Mouse (Mus musculus): Measurements from ENCODE around the gene Gpr33.

Gene Gpr33

GRCm38 (mm10) chr12:52027963-52028362 is at the start of gene Gpr33:
Gpr33 (minus strand) TSS chr12:52028063.
- no peak for DNase-seq

DNA sequence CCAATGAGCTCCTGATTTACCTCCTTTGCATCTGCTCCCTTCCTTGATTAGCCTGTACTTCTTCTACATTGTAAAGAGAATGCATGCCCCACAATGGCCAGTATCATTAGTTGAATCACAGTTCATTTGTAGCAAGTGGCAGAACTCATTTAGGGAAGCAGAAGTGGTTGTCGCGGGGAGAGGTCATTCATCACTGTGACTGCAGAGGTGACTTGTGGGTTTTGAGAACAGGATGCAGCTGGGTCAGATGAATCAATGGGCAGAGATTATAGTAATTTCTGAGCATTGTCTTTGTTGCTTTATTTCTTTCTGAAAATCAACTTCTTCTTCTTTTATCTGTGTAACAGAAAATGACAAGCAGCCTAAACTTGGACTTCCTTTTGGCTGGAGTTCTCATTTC is 21.5 kb upstream of the Gpr33 start:
- DNase-seq: no peak

DNA sequence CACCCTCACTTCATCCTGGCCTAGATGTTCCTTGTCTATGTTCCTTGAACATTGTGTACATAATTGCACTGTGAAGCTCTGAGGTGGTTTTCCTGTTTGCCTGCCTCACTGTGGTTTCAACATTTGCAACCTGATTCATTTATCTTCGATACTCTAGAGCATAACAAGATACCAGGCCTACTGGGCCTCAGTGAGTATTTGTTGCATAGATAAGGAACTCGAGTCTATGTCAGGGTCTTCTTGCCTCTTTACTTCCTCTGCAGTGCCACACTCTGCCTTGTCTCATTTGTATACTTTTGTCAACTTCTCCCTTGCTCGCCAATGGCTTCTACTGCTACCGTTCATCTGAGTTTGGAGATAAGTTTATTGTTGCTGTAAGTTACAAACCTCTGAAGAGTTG is 18.5 kb upstream of the Gpr33 start:
- DNase-seq: no peak

GRCm38 (mm10) chr12:52042818-52043336 is 15.0 kb upstream of the Gpr33 start:
- peak; percentile 13 to 42 for DNase-seq

DNA sequence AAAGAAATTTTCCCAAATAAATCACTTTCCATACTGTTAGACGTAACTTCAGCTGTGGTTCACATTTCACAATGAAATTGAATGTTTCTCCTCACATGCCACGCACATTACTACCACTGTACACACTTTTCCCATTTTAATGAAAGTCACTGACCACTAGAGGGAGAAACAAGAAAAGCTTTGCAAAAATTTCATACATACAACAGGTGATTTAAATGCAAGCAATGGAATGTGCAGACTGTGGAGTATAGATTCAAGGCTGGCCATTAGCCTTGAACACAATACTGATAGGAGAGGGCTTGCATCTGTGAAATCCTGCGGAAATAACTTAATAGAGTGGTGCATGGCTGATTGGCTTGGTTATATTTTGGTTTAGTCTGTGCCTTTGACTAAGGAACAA is 10.5 kb upstream of the Gpr33 start:
- DNase-seq: peak in 1 of 2 experiments; percentile 17

DNA sequence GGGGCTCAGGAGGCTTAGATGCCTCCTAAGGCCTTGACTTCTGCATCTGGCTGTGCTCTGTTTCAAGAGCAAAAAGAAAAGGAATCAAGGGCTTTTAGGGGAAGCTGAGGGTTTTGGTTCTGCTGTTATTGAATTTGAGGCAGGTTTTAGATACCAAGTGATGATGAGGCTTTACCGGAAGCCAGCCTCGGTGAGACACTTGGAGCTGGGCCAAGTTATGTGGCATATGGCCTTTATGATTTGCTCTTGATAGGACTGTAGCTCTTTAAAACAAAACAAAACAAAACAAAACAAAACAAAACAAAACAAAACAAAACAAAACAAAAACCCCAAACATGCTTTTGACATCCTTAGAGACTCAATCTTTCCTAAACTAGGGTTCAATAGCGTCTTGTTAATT is 7.1 kb upstream of the Gpr33 start:
- no peak for DNase-seq

GRCm38 (mm10) chr12:52032276-52032675 is 4.4 kb upstream of the Gpr33 start:
- no peak for DNase-seq

- no peak for DNase-seq
These were observed 13.3 kb downstream of the Gpr33 start for GRCm38 (mm10) chr12:52014494-52015029.

GRCm38 (mm10) chr12:52014044-52014443 is 13.8 kb downstream of the Gpr33 start:
- DNase-seq: no peak

- no peak for DNase-seq
These were observed 14.6 kb downstream of the Gpr33 start for GRCm38 (mm10) chr12:52013274-52013673.

DNA sequence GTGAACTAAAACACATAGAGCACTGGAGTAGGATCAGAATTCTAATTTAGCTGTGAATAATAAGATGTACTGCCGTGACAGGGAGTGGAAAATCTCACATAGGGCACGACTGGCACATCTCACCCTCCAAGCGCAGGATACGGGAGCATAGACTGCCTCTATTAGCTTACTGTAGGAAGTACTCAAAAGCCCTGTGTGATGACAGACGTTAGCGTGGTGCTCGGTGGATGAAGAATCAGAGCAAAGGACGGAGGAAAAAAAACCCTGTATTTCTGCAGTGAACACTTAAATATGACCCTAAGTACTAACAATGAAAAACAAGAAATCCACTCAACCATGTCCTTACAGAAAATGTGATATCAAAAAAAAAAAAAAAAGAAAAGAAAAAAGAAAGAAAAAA is 15.7 kb downstream of the Gpr33 start:
- no peak for DNase-seq

GRCm38 (mm10) chr12:52010630-52010961 is 17.3 kb downstream of the Gpr33 start:
- peak in 1 of 2 experiments; percentile 16 for DNase-seq

DNA sequence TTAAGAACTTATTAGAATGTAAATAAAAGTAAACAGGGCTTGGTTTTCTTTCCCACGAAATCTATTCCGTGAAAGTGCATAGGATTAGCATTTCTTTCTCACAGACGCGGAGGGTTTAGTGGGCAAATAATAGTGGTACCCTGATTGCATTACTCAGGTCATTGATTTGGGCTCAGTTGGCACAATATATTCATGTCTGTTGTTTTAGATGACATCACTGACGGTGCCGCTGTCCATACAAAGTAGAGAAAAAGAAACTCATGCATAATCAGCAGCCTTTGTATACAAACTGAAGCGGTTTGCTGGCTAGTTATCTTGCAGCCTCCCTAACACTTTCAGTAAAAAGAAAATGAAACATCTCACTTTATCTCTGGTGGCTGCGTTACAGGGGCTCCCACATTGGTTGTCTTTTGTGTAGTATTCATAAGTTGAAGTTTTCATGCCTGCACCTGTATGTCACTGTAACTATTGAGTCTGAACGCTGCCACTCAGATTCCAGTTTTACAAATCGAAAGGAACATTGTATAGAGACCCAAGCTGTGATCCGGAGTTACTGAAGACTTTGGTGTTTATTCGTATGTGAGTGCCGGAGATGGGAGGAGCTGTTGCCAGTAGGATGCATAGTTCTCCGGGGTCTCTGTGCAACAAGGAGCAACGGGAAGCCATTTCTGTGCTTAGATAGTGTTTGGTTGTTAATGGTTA is 17.8 kb downstream of the Gpr33 start:
- no peak for DNase-seq

DNA sequence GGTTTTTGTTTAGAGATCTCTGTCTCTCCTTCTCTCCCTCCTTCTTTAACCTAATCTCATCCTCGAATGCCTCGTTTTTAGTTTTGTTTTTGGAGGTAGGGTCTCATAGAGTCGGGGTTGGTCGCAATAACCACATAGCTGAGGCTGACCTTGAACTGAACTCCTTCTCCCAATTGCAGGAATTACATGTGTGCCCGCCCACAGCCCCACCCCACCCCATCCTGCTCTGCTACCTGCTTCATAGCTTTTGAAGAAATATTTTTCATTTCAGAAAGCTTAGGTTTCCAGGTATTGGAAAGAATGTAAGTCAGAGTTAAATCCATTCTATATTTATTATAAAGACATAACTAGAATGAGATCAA is 21.2 kb downstream of the Gpr33 start:
- DNase-seq: no peak

DNA sequence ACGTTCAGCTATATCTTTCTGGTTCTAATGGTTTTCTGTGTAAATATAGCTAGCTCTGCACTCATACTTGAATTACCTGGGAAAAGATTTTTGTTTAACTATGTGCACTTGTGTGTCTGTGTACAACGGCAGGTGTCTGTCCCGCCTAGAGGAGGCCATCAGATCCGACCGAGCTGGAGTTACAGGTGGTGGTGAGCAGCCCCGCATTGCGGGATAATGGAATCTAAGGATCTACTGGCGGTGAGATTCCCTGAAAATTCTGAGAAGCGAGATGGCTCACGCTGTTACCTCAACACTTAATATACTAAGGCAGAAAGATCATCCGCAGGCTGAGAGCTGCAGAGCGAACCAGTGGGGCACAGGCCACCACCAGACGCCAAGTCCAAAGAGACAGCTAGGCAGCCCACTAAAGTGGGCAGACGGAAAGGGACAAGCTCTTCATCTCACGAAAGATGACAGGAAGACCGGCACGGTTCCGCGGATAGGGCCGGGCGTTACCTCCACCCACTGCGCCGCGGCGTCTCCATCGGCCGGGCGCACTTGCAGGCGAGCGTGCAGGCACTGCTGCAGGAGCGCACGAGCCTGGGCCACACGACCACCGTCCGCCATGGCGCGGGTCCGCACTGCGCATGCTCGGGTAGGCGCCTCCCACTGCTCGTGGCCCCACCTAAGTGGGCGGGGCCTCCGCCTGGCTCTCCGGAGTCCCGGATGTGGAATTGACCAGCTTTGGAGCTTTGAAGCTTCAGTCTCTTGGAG is 21.8 kb downstream of the Gpr33 start, which contains the start of gene Dtd2:
Gene Dtd2, minus strand, starts transcription at position 625 of the 756 bp plus-strand sequence.
- DNase-seq: peak; percentile 89 to 96

DNA sequence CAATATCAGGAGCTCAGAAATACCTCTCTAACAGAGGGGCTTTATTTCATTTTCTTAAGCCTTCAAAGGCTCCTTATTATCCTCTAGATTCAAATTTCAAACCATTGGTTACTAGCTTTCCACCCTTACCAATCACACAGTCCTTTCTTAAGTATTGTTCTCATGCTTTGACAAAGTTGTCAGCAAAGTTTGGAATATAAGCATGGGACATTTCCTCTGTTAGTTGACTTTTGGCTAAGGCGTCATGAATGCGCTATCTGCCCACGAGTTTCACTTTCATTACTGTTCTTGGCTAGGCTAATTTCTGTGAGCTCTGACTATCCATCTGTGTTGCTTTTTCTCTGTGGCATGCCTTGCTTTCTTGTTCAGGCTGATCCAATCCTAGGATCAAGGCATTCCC is 25.1 kb downstream of the Gpr33 start:
- no peak for DNase-seq

DNA sequence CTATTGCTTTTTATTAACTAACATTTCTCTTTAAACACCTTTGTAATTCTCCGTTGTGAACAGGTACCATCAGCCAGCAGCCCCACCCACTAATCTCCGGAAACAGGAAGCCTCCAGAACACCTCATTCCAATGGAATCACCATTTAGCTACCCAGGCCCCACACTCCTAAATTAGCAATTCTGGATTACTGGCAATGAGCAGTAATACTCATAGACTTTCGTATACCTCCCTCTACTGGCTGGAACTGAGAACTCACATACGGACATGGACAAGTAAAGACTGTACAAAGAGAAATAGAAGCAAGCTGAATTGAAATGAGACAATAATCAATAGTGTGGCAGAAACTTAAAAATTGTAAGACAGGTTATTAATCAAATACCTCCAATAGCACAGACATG is 26.3 kb downstream of the Gpr33 start:
- peak; percentile 76 to 81 for DNase-seq

- no peak for DNase-seq
These were observed 29.4 kb downstream of the Gpr33 start for GRCm38 (mm10) chr12:51998366-51998932.

- no peak for DNase-seq
These were observed 31.9 kb downstream of the Gpr33 start for GRCm38 (mm10) chr12:51995738-51996536.

DNA sequence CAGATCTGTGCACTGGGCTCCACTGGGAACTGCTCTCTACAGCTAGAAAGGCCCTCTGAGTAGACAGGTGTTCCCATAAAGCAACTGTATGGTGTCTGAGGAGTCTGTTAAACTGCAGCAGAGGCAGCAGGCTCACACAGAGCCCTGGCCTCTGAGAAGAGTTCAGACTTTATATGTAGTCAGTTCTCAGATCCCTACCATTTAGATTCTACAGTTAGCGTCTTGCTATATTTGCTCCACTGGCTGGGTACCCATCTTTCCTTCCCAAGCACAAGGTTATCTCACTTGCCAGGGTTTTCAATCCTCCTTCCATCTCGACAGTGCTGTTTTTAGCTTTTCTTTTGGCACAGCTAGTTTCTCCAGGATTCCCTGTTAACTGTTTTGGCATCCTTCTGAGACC is 37.2 kb downstream of the Gpr33 start:
- no peak for DNase-seq

DNA sequence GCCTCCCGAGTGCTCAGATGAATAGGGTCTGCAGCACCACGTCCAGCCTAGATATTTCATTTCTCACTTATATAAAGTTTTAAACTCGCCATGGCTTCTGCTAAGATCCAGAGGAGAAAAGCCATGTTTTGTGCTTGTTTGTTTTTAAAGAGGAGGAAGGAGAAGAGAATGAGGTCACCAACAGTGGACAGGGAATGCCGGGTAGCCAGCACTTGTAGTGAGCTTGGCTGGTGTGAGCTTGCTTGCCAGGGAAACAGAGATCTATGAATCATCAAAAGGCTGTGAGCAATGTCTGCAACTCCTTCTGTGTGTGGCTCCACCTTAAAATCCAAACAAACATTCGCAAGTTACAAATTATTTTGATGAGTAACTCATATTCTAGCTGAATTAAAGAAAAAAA is 39.3 kb downstream of the Gpr33 start:
- no peak for DNase-seq

DNA sequence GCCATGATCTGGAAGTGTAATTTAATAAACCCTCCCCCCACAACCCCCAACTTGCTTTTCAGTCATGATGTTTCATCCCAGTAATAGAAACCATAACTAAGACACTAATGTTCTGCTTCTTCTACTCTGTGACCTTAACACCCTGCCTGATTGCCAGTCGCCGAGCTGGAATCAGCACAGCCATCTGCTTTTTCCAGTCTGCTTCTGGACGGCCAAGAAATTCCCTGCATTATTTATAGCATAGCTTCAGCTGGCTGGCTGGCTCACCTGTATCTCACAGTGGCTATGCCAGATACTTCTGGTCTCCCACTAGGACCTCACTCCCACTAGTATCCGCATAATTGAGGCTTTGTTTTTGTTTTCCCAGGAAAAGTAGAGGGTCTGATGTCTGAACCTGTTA is 42.0 kb downstream of the Gpr33 start:
- no peak for DNase-seq

All from kidney, postnatal 36 days (tissue).